Mouse (Mus musculus) hindbrain, embryonic 13.5 days (tissue): ENCODE data around the gene Rreb1. TPM values are rescaled to one million over a fixed set of nuclear protein-coding genes. Genes with fewer than 3 reads are reported as not detected.

Source experiments
- ATAC-seq: fragments of 200-750 bp; cut with Nextera tagmentation; 2 replicates; pipeline ENCODE4 v1.8.0; 2017; ENCODE audit warnings: moderate TSS enrichment; ENCODE audit not compliant: low FRiP score
- H3K27ac ChIP-seq: fragments of 300-500 bp; sonication (generic); 2 replicates; pipeline ENCODE4 v1.5.1; 2015; ENCODE audit warnings: inconsistent platforms, mild to moderate bottlenecking, moderate library complexity
- H3K27me3 ChIP-seq: fragments of 300-500 bp; sonication (generic); 2 replicates; pipeline ENCODE4 v1.6.1; 2015; ENCODE audit warnings: mild to moderate bottlenecking, inconsistent platforms
- H3K36me3 ChIP-seq: fragments of 300-500 bp; sonication (generic); 2 replicates; pipeline ENCODE4 v1.6.1; 2015; ENCODE audit warnings: mild to moderate bottlenecking, inconsistent platforms
- H3K4me1 ChIP-seq: fragments of 300-500 bp; sonication (generic); replicated peaks from 2 replicates; pipeline ENCODE4 v1.6.1; 2015; ENCODE audit warnings: inconsistent platforms
- H3K4me2 ChIP-seq: fragments of 300-500 bp; sonication (generic); 2 replicates; pipeline ENCODE4 v1.6.1; 2015; ENCODE audit warnings: inconsistent platforms, mild to moderate bottlenecking, moderate library complexity
- H3K4me3 ChIP-seq: fragments of 300-500 bp; sonication (generic); 2 replicates; pipeline ENCODE4 v1.5.1; 2015; ENCODE audit warnings: mild to moderate bottlenecking, inconsistent platforms
- H3K9ac ChIP-seq: fragments of 300-500 bp; sonication (generic); 2 replicates; pipeline ENCODE4 v1.6.1; 2015; ENCODE audit warnings: mild to moderate bottlenecking, inconsistent platforms
- H3K9me3 ChIP-seq: fragments of 300-500 bp; sonication (generic); 2 replicates; pipeline ENCODE4 v1.6.1; 2016; ENCODE audit warnings: inconsistent platforms
- WGBS: fragments of 180-500 bp; shearing (Covaris S2); methylation state at CpG from one replicate; pipeline ENCODE4 v1.1.7; 2015; 5-methylcytosine and 5-hydroxymethylcytosine counted together
- polyA plus RNA-seq: library from polyadenylated mRNA; unstranded; fragments of >200 nt; fragmentation: Nextera tagmentation; extraction: Ambion mirVana; gene quantifications from 2 replicates; pipeline ENCODE4 v1.2.1, GENCODE M21; 2015

Gene Rreb1
- 2.5 and 3.2 TPM in 2 replicates for polyA plus RNA-seq

DNA sequence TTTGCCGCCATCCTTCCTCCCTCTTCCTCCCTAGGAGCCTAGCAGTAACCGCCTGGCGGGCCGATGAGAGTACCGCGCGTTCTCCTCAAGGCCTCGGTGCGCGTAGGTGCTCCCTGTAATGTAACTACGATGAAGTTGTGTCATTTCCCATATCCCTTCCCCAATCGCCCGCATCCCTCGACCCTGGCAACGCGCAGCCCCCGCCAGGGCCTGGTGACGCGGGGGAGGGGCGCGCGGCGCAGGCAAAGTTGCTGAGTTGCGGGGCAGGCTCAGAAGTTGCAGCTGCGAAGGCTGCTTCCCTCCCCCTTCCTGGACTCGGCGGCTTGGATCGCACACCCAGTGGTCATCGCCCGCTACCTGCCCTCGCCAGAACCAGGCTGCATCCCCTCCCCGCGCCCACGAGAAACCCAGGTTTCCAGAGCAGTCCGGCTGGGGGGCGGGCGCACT is at the start of gene Rreb1:
Gene Rreb1 (plus strand): TSS at position 254 of the 447 bp plus-strand sequence.
- Histone ChIP-seq H3K27ac (no peak within 1 kb of the TSS), H3K4me3 (peak within 1 kb of the TSS; percentile 57), H3K36me3 (no peaks in the 10 kb centered on the region), H3K4me1 (peaks cover 22% of the 10 kb centered on the region), H3K27me3 (peaks cover 44% of the 10 kb centered on the region), H3K9ac (peak within 1 kb of the TSS; percentile 69), H3K9me3 (no peaks in the 10 kb centered on the region), H3K4me2 (peak within 1 kb of the TSS; percentile 100)
- WGBS = under 1% methylated on average over 36 of the region's 37 CpGs
- ATAC-seq = peak; percentile 71

DNA sequence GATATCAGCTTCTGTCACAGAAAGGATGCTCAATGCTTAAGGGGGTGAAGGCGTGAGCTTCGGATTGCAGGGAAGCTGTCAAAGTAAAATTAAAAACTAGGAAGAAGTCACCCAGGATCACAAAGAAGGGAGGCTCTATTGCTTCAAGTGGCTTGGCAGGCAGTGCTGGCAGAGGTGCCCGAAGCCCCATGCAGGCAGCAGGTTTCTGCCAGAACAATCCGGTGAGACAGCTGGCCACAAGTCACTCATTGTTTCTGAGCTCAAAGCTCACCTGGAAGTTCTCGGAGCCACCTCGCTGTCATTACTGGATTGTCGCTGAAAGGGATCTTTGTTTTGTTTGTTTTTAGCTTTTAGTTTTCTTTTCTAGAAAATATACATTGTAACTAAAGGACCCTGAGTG is 49.6 kb upstream of the Rreb1 start:
- H3K9ac ChIP-seq = no peak overlapping the region

DNA sequence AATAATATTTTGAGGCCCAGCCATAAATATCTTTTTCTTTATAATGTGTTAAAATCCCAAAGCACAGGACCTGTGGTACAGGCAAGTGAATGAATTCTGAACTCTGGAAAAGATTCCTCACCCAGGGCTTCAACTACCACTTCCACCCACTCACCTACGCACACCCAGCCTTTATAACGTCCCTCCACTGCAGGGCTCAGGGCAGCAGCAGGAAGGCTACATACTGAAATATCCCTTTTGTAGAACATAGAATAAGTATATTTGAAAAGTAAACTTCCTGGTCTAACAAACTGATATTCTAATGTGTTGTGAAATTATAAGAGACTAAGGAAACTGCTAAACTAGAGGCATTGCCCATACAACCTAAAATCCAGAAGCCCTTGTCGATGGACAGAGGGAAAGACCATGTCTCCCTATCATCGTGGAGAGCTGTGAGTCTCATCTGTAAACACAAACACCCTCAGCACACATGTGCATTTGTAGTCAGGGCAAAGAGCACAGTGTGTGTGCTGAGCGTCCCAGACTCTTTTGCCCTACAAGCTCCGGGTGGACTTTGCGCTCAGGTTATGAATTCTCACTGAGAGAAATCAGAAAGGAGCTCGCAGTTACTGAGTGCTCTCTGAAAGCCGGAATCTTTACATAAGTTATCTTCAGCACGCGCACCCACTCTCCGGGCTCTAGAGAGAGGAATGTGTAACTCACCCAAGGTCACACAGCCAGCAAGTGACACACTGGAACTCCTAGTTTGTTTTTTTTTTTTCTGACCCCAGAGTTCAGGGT is 46.1 kb upstream of the Rreb1 start:
- Histone ChIP-seq H3K36me3 (no peaks in the 10 kb centered on the region), H3K27me3 (no peaks in the 10 kb centered on the region), H3K4me2 (no peak overlapping the region), H3K4me3 (no peak overlapping the region), H3K9ac (no peak overlapping the region), H3K27ac (no peak overlapping the region), H3K9me3 (no peaks in the 10 kb centered on the region), H3K4me1 (no peaks in the 10 kb centered on the region)
- 85% methylated on average over 12 of the region's 12 CpGs for WGBS
- no peak for ATAC-seq

More for the DNA sequence above, 49.6 kb upstream of the Rreb1 start:
- no peak overlapping the region for H3K4me3 ChIP-seq
- H3K27ac ChIP-seq = no peak overlapping the region
- WGBS = 90% methylated on average over 7 of the region's 7 CpGs
- ATAC-seq = no peak
- no peaks in the 10 kb centered on the region for H3K27me3 ChIP-seq
- no peak overlapping the region for H3K4me2 ChIP-seq
- H3K36me3 ChIP-seq = no peaks in the 10 kb centered on the region
- no peaks in the 10 kb centered on the region for H3K4me1 ChIP-seq
- H3K9me3 ChIP-seq = no peaks in the 10 kb centered on the region

DNA sequence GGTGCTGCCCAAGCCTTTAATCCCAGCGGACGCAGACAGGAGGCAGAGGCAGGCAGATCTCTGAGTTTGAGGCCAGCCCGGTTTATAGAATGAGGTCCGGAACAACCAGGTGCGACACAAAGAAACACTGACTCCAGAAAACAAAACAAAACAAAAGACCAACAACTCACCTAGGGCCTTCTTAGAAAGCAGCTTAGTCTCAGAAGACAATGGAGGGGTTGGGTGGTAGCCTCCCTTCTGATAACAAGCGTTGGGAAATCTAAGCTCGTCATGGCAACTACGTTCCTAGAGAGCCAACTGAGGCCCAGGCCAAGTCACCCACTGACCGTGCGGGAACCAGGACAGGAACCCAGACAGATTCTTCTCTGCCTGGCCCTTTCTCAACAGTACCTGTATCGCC is 43.7 kb upstream of the Rreb1 start:
- Histone ChIP-seq H3K27me3 (no peaks in the 10 kb centered on the region), H3K9me3 (no peaks in the 10 kb centered on the region), H3K27ac (no peak overlapping the region), H3K9ac (no peak overlapping the region), H3K4me2 (no peak overlapping the region), H3K4me1 (no peaks in the 10 kb centered on the region), H3K36me3 (no peaks in the 10 kb centered on the region), H3K4me3 (no peak overlapping the region)
- no peak for ATAC-seq
- 94% methylated on average over 11 of the region's 11 CpGs for WGBS

DNA sequence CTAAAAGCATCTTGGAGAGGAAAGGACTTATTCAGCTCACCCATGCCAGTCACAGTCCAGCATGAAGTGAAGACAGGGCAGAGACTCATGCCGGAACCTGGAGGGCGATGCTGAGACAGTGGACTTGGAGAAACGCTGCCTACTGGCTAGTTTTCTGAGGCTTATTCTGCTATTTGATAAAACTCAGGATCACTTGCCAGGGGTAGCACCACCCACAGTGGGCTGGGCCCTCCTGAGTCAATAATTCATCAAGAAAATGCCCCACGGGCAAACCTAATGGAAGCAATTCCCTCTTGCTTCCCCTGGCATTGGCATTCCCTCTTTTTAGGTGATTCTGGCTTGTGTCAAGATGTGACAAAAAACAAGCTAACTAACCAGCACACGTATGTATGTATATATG is 38.1 kb upstream of the Rreb1 start:
- no peaks in the 10 kb centered on the region for H3K36me3 ChIP-seq
- H3K4me3 ChIP-seq = no peak overlapping the region
- no peak overlapping the region for H3K4me2 ChIP-seq
- H3K27ac ChIP-seq = no peak overlapping the region
- H3K27me3 ChIP-seq = no peaks in the 10 kb centered on the region
- H3K9ac ChIP-seq = no peak overlapping the region
- H3K4me1 ChIP-seq = no peaks in the 10 kb centered on the region
- no peaks in the 10 kb centered on the region for H3K9me3 ChIP-seq
- WGBS = 89% methylated on average over 5 of the region's 5 CpGs
- ATAC-seq = no peak

DNA sequence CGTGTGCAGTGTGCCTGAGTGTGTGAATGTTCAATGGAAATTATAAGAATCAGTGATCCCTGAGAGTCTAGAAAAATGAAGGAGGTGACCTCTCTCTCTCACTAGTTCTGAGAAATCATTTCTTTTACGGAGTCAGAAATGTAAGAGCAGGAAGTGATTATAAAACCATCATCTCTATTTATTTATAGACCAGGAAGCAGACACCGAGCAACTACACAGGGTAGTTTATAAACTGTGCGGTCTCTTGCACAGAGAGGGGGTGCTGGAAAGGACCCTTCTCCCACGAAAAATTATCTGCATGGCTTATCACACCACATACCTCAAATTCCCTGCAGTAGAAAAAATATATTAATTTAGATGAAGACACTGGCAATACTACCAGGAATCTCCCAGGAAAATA is 37.4 kb upstream of the Rreb1 start:
- Histone ChIP-seq H3K27me3 (no peaks in the 10 kb centered on the region), H3K4me3 (no peak overlapping the region), H3K4me2 (no peak overlapping the region), H3K9me3 (no peaks in the 10 kb centered on the region), H3K9ac (no peak overlapping the region), H3K4me1 (no peaks in the 10 kb centered on the region), H3K27ac (no peak overlapping the region), H3K36me3 (no peaks in the 10 kb centered on the region)
- no peak for ATAC-seq
- 80% methylated on average over 5 of the region's 5 CpGs for WGBS

DNA sequence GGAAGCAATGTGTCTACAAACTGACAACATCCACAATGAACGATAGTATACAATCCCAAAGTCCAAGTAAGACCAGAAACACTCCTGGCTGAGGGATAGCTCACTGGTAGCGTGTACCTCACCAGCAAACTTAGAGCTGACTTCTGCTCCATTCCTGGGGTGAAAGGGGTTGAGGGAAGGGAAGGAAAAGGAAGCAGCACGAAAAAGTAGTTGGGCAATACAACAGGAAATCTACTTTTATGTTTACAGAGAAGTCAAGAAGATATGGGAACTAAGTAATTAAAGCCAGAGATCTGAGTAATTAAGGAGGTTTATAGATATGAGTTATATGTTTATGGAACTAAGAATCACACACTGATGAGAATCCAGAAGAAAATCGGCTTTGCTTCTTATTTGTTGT is 36.0 kb upstream of the Rreb1 start:
- H3K27ac ChIP-seq = no peak overlapping the region
- H3K36me3 ChIP-seq = no peaks in the 10 kb centered on the region
- no peak for ATAC-seq
- H3K27me3 ChIP-seq = no peaks in the 10 kb centered on the region
- H3K4me2 ChIP-seq = no peak overlapping the region
- 90% methylated on average over 4 of the region's 4 CpGs for WGBS
- no peaks in the 10 kb centered on the region for H3K9me3 ChIP-seq
- no peak overlapping the region for H3K4me3 ChIP-seq
- no peaks in the 10 kb centered on the region for H3K4me1 ChIP-seq
- H3K9ac ChIP-seq = no peak overlapping the region

DNA sequence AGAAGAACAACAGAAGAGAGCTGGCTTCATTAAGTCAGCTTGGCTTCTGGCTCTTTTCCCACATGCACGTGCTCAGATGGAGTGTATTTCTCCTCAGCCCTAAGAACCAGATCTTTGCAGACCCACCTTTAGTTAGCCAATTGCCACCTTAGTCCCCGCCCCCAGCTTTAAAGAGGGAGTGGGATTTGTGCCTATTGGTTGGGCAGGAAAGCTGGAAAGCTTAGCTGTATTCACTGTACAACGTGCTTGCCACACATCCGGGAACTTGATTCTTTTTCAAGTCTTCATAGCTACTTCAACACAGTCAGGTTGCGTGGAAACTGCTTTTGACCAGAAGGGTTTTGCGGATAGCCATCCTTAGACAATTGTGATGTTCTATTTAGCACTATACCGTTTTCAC is 30.7 kb upstream of the Rreb1 start:
- peaks cover 10% of the 10 kb centered on the region; the same call in 1 of the 2 replicates for H3K4me1 ChIP-seq
- H3K9ac ChIP-seq = no peak overlapping the region
- H3K9me3 ChIP-seq = no peaks in the 10 kb centered on the region
- H3K36me3 ChIP-seq = no peaks in the 10 kb centered on the region
- H3K4me3 ChIP-seq = no peak overlapping the region
- ATAC-seq = no peak
- no peaks in the 10 kb centered on the region for H3K27me3 ChIP-seq
- WGBS = 76% methylated on average over 7 of the region's 7 CpGs
- no peak overlapping the region for H3K27ac ChIP-seq
- no peak overlapping the region for H3K4me2 ChIP-seq

DNA sequence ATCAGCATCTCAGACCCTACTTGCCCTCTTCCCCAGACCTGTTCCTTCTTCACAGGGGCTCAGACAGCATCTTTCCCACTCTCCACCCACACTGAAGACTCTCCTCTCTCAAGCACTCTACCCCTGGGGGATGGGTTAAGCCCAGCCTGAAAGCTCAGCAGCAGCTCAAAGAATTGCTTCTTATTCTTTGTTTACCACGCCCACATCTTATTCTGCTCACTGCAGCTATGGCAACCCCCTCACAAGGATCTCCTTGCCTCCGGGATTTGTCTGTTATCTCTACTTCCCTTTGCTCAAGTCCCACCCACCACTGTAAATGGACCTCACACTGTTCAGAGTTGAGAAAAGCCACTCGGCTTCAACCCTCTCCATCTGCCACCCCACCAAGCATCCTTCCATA is 28.7 kb upstream of the Rreb1 start:
- H3K9ac ChIP-seq = no peak overlapping the region
- H3K9me3 ChIP-seq = peaks cover 3% of the 10 kb centered on the region; the same call in 1 of the 2 replicates
- H3K4me1 ChIP-seq = peaks cover 10% of the 10 kb centered on the region; the same call in 1 of the 2 replicates
- ATAC-seq = no peak
- no peaks in the 10 kb centered on the region for H3K27me3 ChIP-seq
- H3K4me2 ChIP-seq = no peak overlapping the region
- WGBS = 1% methylated on average over 3 of the region's 3 CpGs
- H3K36me3 ChIP-seq = no peaks in the 10 kb centered on the region
- no peak overlapping the region for H3K27ac ChIP-seq
- no peak overlapping the region for H3K4me3 ChIP-seq

DNA sequence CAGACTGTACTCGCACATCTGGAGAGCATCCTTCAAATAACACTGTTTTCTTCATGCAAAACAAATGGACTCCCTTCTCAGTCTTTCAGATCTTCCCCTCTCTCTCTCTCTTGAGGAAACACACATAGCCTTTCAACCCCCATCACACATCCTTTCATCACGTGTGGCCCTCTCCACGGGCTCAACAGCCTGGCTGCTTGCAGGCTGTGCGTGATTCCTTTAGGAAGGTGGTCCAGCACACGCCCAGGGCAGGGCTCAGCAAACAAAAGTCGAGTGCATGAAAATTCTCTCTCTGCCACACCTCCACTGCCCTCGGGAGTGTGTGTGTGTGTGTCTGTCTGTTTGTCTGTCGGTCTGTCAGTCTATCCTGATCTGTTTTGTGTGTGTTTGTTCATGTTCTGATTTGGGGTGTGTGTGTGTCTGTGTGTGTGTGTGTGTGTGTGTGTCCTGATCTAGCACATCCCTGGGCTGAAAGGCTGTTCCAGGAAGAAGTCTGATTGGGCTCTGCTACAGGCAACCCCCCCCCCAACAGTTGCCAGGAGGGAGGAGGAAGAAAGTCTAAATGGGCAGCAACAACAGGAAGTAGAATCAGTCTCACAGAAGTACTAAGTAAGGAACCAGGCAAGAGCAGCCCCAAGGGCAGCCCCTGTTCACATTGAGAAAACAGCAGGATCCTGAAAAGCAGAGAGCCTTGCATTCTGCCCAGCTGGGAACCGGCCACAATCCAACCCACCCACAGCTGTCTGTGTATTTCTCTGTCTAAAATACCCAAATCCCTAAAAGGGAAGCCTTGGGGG is 26.8 kb upstream of the Rreb1 start:
- H3K4me3 ChIP-seq = no peak overlapping the region
- no peak for ATAC-seq
- no peak overlapping the region for H3K4me2 ChIP-seq
- H3K9me3 ChIP-seq = peaks cover 5% of the 10 kb centered on the region; the same call in 1 of the 2 replicates
- H3K27ac ChIP-seq = no peak overlapping the region
- no peaks in the 10 kb centered on the region for H3K27me3 ChIP-seq
- H3K36me3 ChIP-seq = no peaks in the 10 kb centered on the region
- WGBS = 56% methylated on average over 9 of the region's 9 CpGs
- H3K4me1 ChIP-seq = peaks cover 10% of the 10 kb centered on the region; the same call in 1 of the 2 replicates
- no peak overlapping the region for H3K9ac ChIP-seq

DNA sequence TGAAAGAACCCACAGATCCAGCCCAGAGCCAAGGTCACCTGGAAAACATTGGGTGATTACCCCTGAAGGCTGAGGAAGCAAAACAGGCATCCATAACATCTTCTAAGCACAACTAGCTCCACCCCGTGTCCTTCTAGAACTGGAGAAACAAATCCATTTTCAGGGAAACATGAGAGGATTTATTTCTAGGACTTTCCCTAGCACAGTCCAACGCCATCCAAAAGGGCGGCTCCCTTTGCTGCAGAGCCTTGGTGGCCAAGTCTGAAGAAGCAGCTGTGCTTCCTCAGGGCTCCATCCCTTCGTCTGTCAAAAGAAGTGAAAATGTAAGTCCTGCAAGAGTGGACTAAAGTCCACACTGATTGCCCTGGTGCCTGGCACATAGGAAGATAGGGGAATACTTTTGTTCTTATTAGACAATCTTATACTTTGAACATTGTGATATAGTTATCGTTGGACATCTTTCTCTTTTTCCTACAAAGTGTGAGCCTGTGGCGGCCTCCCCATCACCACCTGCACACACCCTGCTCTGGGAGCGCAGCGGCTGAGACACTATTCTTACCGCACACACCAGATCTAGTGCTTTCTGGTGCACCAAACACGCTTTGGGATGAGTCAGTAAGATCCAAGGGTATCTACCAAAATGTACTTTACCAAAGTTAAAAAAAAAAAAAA is 18.7 kb upstream of the Rreb1 start:
- H3K4me3 ChIP-seq = no peak overlapping the region
- peaks cover 16% of the 10 kb centered on the region for H3K4me1 ChIP-seq
- ATAC-seq = no peak
- peaks cover 2% of the 10 kb centered on the region; the same call in 1 of the 2 replicates for H3K9me3 ChIP-seq
- no peaks in the 10 kb centered on the region for H3K36me3 ChIP-seq
- H3K4me2 ChIP-seq = no peak overlapping the region
- no peak overlapping the region for H3K9ac ChIP-seq
- 87% methylated on average over 10 of the region's 10 CpGs for WGBS
- peaks cover 47% of the 10 kb centered on the region for H3K27me3 ChIP-seq
- no peak overlapping the region for H3K27ac ChIP-seq

DNA sequence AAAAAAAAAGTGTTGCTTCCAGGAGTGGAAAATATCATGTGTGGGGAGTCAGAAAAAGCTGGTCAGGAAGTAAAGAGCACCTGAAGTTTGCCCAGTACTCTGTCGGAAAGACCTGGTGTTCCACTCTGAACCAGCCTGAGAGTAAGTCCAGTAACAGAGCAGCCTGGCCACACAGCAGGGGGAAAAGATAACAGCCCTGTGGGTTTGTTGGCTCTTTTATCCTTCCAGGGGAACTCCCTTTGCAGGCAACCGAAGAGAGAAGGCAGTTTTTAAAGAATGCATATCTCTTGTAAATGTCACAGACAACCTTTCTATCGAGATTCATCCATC is 18.2 kb upstream of the Rreb1 start:
- Histone ChIP-seq H3K27me3 (peaks cover 47% of the 10 kb centered on the region), H3K9ac (no peak overlapping the region), H3K36me3 (no peaks in the 10 kb centered on the region), H3K4me1 (peaks cover 16% of the 10 kb centered on the region), H3K27ac (no peak overlapping the region), H3K9me3 (no peaks in the 10 kb centered on the region), H3K4me2 (no peak overlapping the region), H3K4me3 (no peak overlapping the region)
- 23% methylated on average over 3 of the region's 3 CpGs for WGBS
- ATAC-seq = no peak
